Mouse (Mus musculus) C2C12 (cell line): ENCODE data around the gene Memo1.

ENCODE experiments used
- CTCF ChIP-seq: IDR thresholded peaks from one replicate; pipeline ENCODE4 v1.5.1; 2011; ENCODE audit not compliant: control insufficient read depth, insufficient read depth, insufficient read length
- MAX ChIP-seq: IDR thresholded peaks from one replicate; pipeline ENCODE4 v1.6.1; 2011; ENCODE audit warnings: mild to moderate bottlenecking, control low read depth
- MYOD1 ChIP-seq: IDR thresholded peaks from one replicate; pipeline ENCODE4 v1.6.1; 2011; ENCODE audit warnings: low read depth; ENCODE audit not compliant: control insufficient read depth, insufficient read length
- MYOG ChIP-seq: IDR thresholded peaks from one replicate; pipeline ENCODE4 v1.6.1; 2011; ENCODE audit not compliant: control insufficient read depth, insufficient read length; ENCODE audit errors: extremely low read depth
- USF1 ChIP-seq: IDR thresholded peaks from one replicate; pipeline ENCODE4 v1.6.1; 2011; ENCODE audit warnings: low read depth, mild to moderate bottlenecking, control low read depth, moderate library complexity

DNA sequence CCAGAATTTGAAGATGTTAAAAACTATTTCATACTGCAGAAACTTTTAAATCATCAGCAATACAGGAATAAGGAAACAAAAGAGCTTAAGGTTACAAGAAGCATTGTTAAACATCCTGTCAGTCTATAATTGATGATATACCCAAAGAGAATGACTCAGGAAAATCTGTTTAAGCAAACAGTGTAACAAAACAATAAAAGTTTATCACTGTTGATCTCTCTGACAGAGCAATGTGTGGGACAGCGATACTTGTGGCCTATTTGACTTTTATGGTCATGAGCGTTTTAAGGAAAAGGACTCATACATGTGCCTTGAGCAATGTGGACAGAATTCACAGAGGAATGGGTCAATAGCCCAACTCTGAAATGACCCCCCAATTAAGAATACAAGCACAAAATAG lies 78.0 kb downstream of the Memo1 start:
- TF ChIP-seq CTCF (no peak), MAX (no peak), USF1 (no peak), MYOG (no peak), MYOD1 (no peak)
